In the genomic region with DNA sequence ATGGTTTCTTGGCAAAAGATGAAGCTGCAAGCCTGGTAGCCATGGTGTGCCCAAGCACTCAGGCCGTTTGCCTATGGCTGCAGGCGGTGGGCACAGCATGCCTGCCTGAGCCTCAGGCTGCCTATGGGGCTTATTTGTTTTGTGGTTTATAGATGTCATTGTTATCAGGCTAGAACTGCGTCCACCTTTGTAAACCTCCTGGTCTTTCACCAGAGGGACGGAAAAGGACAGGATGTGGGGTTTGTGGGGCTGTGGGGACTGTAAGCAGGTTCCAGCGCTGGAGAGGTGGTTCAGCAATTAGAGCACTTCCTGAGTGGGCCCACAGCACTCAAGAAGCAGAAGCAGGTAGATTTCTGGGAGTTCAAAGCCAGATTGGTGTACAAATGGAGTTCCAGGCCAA, we compare ENCODE assay signal across 29 mouse cellular contexts.
"Had no signal": no experiment of that assay in that cellular context is flagged by ENCODE, and none has a peak within 500 bp of the region (broad histone marks: within the 10 kb centered on the region; RNA-seq: fewer than 3 reads in every experiment).

No protein-coding gene starts in this region.

- H3K9me3 ChIP-seq: limb, embryonic 10.5 days; limb, embryonic 12.5 days; limb, embryonic 13.5 days; limb, embryonic 15.5 days; liver, embryonic 12.5 days; liver, embryonic 15.5 days; lung, embryonic 15.5 days; megakaryocyte, embryonic 14.5 days; midbrain, embryonic 10.5 days; midbrain, embryonic 12.5 days; midbrain, embryonic 13.5 days; midbrain, embryonic 15.5 days; neural tube, embryonic 12.5 days had no signal

- H3K4me1 ChIP-seq: limb, embryonic 12.5 days; limb, embryonic 13.5 days; limb, embryonic 15.5 days; lung, embryonic 15.5 days; midbrain, embryonic 10.5 days; midbrain, embryonic 12.5 days; midbrain, embryonic 13.5 days; midbrain, embryonic 15.5 days; neural tube, embryonic 12.5 days had no signal

- ATAC-seq: liver, embryonic 12.5 days; liver, postnatal 0 days; lung, postnatal 0 days; midbrain, embryonic 13.5 days; midbrain, embryonic 15.5 days; midbrain, embryonic 16.5 days had no signal

- H3K27ac ChIP-seq: left cerebral cortex, adult 2 months; limb, embryonic 10.5 days; limb, embryonic 12.5 days; limb, embryonic 13.5 days; limb, embryonic 15.5 days; liver, embryonic 12.5 days; liver, embryonic 14.5 days; liver, embryonic 15.5 days; lung, embryonic 15.5 days; macrophage; midbrain, embryonic 10.5 days; midbrain, embryonic 12.5 days; midbrain, embryonic 13.5 days; midbrain, embryonic 15.5 days; neural tube, embryonic 12.5 days had no signal

- DNase-seq: liver; liver, postnatal 0 days; lung, adult 18-20 months; lung, adult 2 months; lung, embryonic 14.5 days; lung, postnatal 10 days; lung, postnatal 36 days; lung, postnatal 4 days; midbrain, embryonic 14.5 days had no signal

- H3K27me3 ChIP-seq: limb, embryonic 12.5 days; limb, embryonic 13.5 days; limb, embryonic 15.5 days; liver, embryonic 12.5 days; liver, embryonic 15.5 days; lung, embryonic 15.5 days; megakaryocyte, embryonic 14.5 days; midbrain, embryonic 12.5 days; midbrain, embryonic 13.5 days; midbrain, embryonic 15.5 days; neural tube, embryonic 12.5 days had no signal

- H3K9ac ChIP-seq: limb, embryonic 12.5 days; limb, embryonic 13.5 days; limb, embryonic 15.5 days; liver, embryonic 12.5 days; liver, embryonic 14.5 days; liver, embryonic 15.5 days; liver, postnatal 0 days; lung, embryonic 14.5 days; lung, embryonic 15.5 days; midbrain, embryonic 12.5 days; midbrain, embryonic 13.5 days; midbrain, embryonic 15.5 days; neural tube, embryonic 12.5 days had no signal

- H3K4me3 ChIP-seq: left cerebral cortex, adult 2 months; limb, embryonic 10.5 days; limb, embryonic 12.5 days; limb, embryonic 13.5 days; limb, embryonic 15.5 days; liver, embryonic 12.5 days; liver, embryonic 15.5 days; lung, embryonic 15.5 days; megakaryocyte, embryonic 14.5 days; midbrain, embryonic 10.5 days; midbrain, embryonic 12.5 days; midbrain, embryonic 13.5 days; midbrain, embryonic 15.5 days; myocyte; neural tube, embryonic 12.5 days had no signal

- H3K4me2 ChIP-seq: limb, embryonic 12.5 days; limb, embryonic 13.5 days; limb, embryonic 15.5 days; liver, embryonic 12.5 days; liver, embryonic 15.5 days; lung, embryonic 14.5 days; lung, embryonic 15.5 days; midbrain, embryonic 11.5 days; midbrain, embryonic 12.5 days; midbrain, embryonic 13.5 days; midbrain, embryonic 15.5 days; neural tube, embryonic 12.5 days had no signal
